Mouse (Mus musculus): ENCODE measurements around the gene Hist1h2bk. TPM values are rescaled to one million over a fixed set of nuclear protein-coding genes. Genes with fewer than 3 reads are reported as not detected.

The Hist1h2bk gene
- polyA plus RNA-seq, 1 experiment from 2014 or later = 13.8 TPM

GRCm38 (mm10) chr13:22020901-22021339 lies 14.8 kb upstream of the Hist1h2bk start:
- no peaks in the 10 kb centered on the region for H3K9me3 ChIP-seq (ENCODE audit: control insufficient read depth, low read length)
- no peak overlapping the region for H3K27ac ChIP-seq (replicated peaks; ENCODE audit: low read depth, low read length)
- H3K36me3 ChIP-seq (ENCODE audit: control insufficient read depth, insufficient read depth, low read length) = no peaks in the 10 kb centered on the region
- H3K27me3 ChIP-seq (ENCODE audit: control insufficient read depth, insufficient read depth, low read length) = peaks cover 15% of the 10 kb centered on the region
- H3K4me3 ChIP-seq (ENCODE audit: low read depth, low read length) = peak overlapping the region; percentile 38
- WGBS = 0% methylated on average over 8 of the region's 8 CpGs
- DNase-seq (ENCODE audit: low spot score) = peak; percentile 80
- no peak overlapping the region for H3K9ac ChIP-seq (ENCODE audit: low read length)
- ATAC-seq (ENCODE audit: insufficient number of reproducible peaks, low FRiP score, low TSS enrichment, low read depth) = peak; percentile 62; the same call in 1 of the 2 replicates
- peak overlapping the region; percentile 49 for H3K4me2 ChIP-seq (ENCODE audit: low read depth, severe bottlenecking)
- 0 out of 2 replicates have a peak, but pooled peaks cover 2% of the 10 kb centered on the region for H3K4me1 ChIP-seq (ENCODE audit: control insufficient read depth, insufficient read depth, low read length)

GRCm38 (mm10) chr13:22021581-22021980 lies 14.1 kb upstream of the Hist1h2bk start:
- ATAC-seq (ENCODE audit: insufficient number of reproducible peaks, low FRiP score, low TSS enrichment, low read depth) (peak; percentile 11; the same call in 1 of the 2 replicates), DNase-seq (ENCODE audit: low spot score) (no peak)
- H3K27me3 ChIP-seq (ENCODE audit: control insufficient read depth, insufficient read depth, low read length) = peaks cover 13% of the 10 kb centered on the region; the same call in 1 of the 2 replicates
- no peak overlapping the region for H3K9ac ChIP-seq (ENCODE audit: low read length)
- H3K4me3 ChIP-seq (ENCODE audit: low read depth, low read length) = peak overlapping the region; percentile 35
- under 1% methylated on average over 11 of the region's 11 CpGs for WGBS
- H3K4me1 ChIP-seq (ENCODE audit: control insufficient read depth, insufficient read depth, low read length) = 0 out of 2 replicates have a peak, but pooled peaks cover 2% of the 10 kb centered on the region
- no peaks in the 10 kb centered on the region for H3K36me3 ChIP-seq (ENCODE audit: control insufficient read depth, insufficient read depth, low read length)
- H3K27ac ChIP-seq (replicated peaks; ENCODE audit: low read depth, low read length) = no peak overlapping the region
- peak overlapping the region; percentile 49 for H3K4me2 ChIP-seq (ENCODE audit: low read depth, severe bottlenecking)
- no peaks in the 10 kb centered on the region for H3K9me3 ChIP-seq (ENCODE audit: control insufficient read depth, low read length)

- no peak overlapping the region for H3K9ac ChIP-seq (ENCODE audit: low read length)
- H3K36me3 ChIP-seq (ENCODE audit: control insufficient read depth, insufficient read depth, low read length) = no peaks in the 10 kb centered on the region
- DNase-seq (ENCODE audit: low spot score) (peak; percentile 89), ATAC-seq (ENCODE audit: insufficient number of reproducible peaks, low FRiP score, low TSS enrichment, low read depth) (peak; percentile 48; the same call in 1 of the 2 replicates)
- peak overlapping the region; percentile 35 for H3K4me3 ChIP-seq (ENCODE audit: low read depth, low read length)
- WGBS = under 1% methylated on average over 9 of the region's 9 CpGs
- peak overlapping the region; percentile 49 for H3K4me2 ChIP-seq (ENCODE audit: low read depth, severe bottlenecking)
- H3K27me3 ChIP-seq (ENCODE audit: control insufficient read depth, insufficient read depth, low read length) = peaks cover 13% of the 10 kb centered on the region; the same call in 1 of the 2 replicates
- H3K4me1 ChIP-seq (ENCODE audit: control insufficient read depth, insufficient read depth, low read length) = 0 out of 2 replicates have a peak, but pooled peaks cover 2% of the 10 kb centered on the region
- H3K27ac ChIP-seq (replicated peaks; ENCODE audit: low read depth, low read length) = no peak overlapping the region
- no peaks in the 10 kb centered on the region for H3K9me3 ChIP-seq (ENCODE audit: control insufficient read depth, low read length)
Measured at GRCm38 (mm10) chr13:22022241-22022640, 13.4 kb upstream of the Hist1h2bk start.

- DNase-seq (ENCODE audit: low spot score) = peak; percentile 98
- no peaks in the 10 kb centered on the region for H3K9me3 ChIP-seq (ENCODE audit: control insufficient read depth, low read length)
- ATAC-seq (ENCODE audit: insufficient number of reproducible peaks, low FRiP score, low TSS enrichment, low read depth) = 0 out of 2 replicates have a peak, but pooled peaks have one; percentile 55
- H3K9ac ChIP-seq (ENCODE audit: low read length) = peak overlapping the region; percentile 37; the same call in 1 of the 2 replicates
- H3K27me3 ChIP-seq (ENCODE audit: control insufficient read depth, insufficient read depth, low read length) = no peaks in the 10 kb centered on the region
- no peaks in the 10 kb centered on the region for H3K36me3 ChIP-seq (ENCODE audit: control insufficient read depth, insufficient read depth, low read length)
- peak overlapping the region; percentile 60 for H3K4me2 ChIP-seq (ENCODE audit: low read depth, severe bottlenecking)
- H3K27ac ChIP-seq (replicated peaks; ENCODE audit: low read depth, low read length) = no peak overlapping the region; the same call in 1 of the 2 replicates
- no peaks in the 10 kb centered on the region for H3K4me1 ChIP-seq (ENCODE audit: control insufficient read depth, insufficient read depth, low read length)
- peak overlapping the region; percentile 50 for H3K4me3 ChIP-seq (ENCODE audit: low read depth, low read length)
- 2% methylated on average over 35 of the region's 35 CpGs for WGBS
Measured at GRCm38 (mm10) chr13:22026058-22027031, 9.3 kb upstream of the Hist1h2bk start.

GRCm38 (mm10) chr13:22028673-22029460 lies 6.8 kb upstream of the Hist1h2bk start:
- no peaks in the 10 kb centered on the region for H3K27me3 ChIP-seq (ENCODE audit: control insufficient read depth, insufficient read depth, low read length)
- ATAC-seq (ENCODE audit: insufficient number of reproducible peaks, low FRiP score, low TSS enrichment, low read depth) (peak; percentile 80), DNase-seq (ENCODE audit: low spot score) (peak; percentile 99)
- WGBS = under 1% methylated on average over 40 of the region's 40 CpGs
- H3K9ac ChIP-seq (ENCODE audit: low read length) = peak overlapping the region; percentile 47
- H3K4me2 ChIP-seq (ENCODE audit: low read depth, severe bottlenecking) = peak overlapping the region; percentile 54
- no peaks in the 10 kb centered on the region for H3K4me1 ChIP-seq (ENCODE audit: control insufficient read depth, insufficient read depth, low read length)
- H3K4me3 ChIP-seq (ENCODE audit: low read depth, low read length) = peak overlapping the region; percentile 39
- no peaks in the 10 kb centered on the region for H3K36me3 ChIP-seq (ENCODE audit: control insufficient read depth, insufficient read depth, low read length)
- no peaks in the 10 kb centered on the region for H3K9me3 ChIP-seq (ENCODE audit: control insufficient read depth, low read length)
- H3K27ac ChIP-seq (replicated peaks; ENCODE audit: low read depth, low read length) = 0 out of 2 replicates have a peak overlapping the region, but pooled peaks have one; percentile 64

- 35% methylated on average over 8 of the region's 8 CpGs for WGBS
- no peaks in the 10 kb centered on the region for H3K27me3 ChIP-seq (ENCODE audit: control insufficient read depth, insufficient read depth, low read length)
- no peak overlapping the region for H3K4me3 ChIP-seq (ENCODE audit: low read depth, low read length)
- peak; percentile 66 for DNase-seq (ENCODE audit: low spot score)
- no peak overlapping the region for H3K27ac ChIP-seq (replicated peaks; ENCODE audit: low read depth, low read length)
- no peak overlapping the region for H3K9ac ChIP-seq (ENCODE audit: low read length)
- H3K36me3 ChIP-seq (ENCODE audit: control insufficient read depth, insufficient read depth, low read length) = no peaks in the 10 kb centered on the region
- H3K4me2 ChIP-seq (ENCODE audit: low read depth, severe bottlenecking) = no peak overlapping the region
- no peak for ATAC-seq (ENCODE audit: insufficient number of reproducible peaks, low FRiP score, low TSS enrichment, low read depth)
- no peaks in the 10 kb centered on the region for H3K4me1 ChIP-seq (ENCODE audit: control insufficient read depth, insufficient read depth, low read length)
- no peaks in the 10 kb centered on the region for H3K9me3 ChIP-seq (ENCODE audit: control insufficient read depth, low read length)
Measured at GRCm38 (mm10) chr13:22029928-22030327, 5.7 kb upstream of the Hist1h2bk start.

- H3K9me3 ChIP-seq (ENCODE audit: control insufficient read depth, low read length) = no peaks in the 10 kb centered on the region
- no peak overlapping the region for H3K4me3 ChIP-seq (ENCODE audit: low read depth, low read length)
- 19% methylated on average over 4 of the region's 4 CpGs for WGBS
- ATAC-seq (ENCODE audit: insufficient number of reproducible peaks, low FRiP score, low TSS enrichment, low read depth) (no peak), DNase-seq (ENCODE audit: low spot score) (no peak)
- H3K27me3 ChIP-seq (ENCODE audit: control insufficient read depth, insufficient read depth, low read length) = no peaks in the 10 kb centered on the region
- H3K36me3 ChIP-seq (ENCODE audit: control insufficient read depth, insufficient read depth, low read length) = no peaks in the 10 kb centered on the region
- no peak overlapping the region for H3K9ac ChIP-seq (ENCODE audit: low read length)
- H3K27ac ChIP-seq (replicated peaks; ENCODE audit: low read depth, low read length) = no peak overlapping the region
- H3K4me1 ChIP-seq (ENCODE audit: control insufficient read depth, insufficient read depth, low read length) = no peaks in the 10 kb centered on the region
- no peak overlapping the region for H3K4me2 ChIP-seq (ENCODE audit: low read depth, severe bottlenecking)
Measured at GRCm38 (mm10) chr13:22030493-22030892, 5.2 kb upstream of the Hist1h2bk start.

Measured in limb, embryonic 11.5 days (tissue).